Mouse (Mus musculus): Measurements from ENCODE around the gene Sec61a2.

Gene Sec61a2

DNA sequence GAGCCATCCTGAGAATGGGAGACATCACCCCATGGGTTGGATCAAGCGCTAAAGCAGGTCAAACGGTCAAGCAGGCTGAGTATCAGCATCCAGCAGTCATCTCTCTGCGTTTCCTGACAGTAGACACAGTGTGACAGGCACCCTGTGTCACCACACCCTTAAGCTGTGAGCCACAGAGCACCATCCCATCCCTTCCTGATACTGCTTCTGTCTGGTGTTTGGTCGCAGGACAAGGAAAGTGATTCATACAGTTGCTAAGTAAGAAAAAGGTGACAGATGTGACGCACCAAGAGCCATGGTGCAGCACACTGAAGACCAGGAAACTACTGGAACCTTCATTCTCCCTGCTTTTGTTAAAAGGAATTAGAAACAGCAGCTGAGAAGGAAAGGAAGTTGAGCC is 6.4 kb downstream of the Sec61a2 start:
- 62% methylated on average over 5 of the region's 5 CpGs for WGBS

DNA sequence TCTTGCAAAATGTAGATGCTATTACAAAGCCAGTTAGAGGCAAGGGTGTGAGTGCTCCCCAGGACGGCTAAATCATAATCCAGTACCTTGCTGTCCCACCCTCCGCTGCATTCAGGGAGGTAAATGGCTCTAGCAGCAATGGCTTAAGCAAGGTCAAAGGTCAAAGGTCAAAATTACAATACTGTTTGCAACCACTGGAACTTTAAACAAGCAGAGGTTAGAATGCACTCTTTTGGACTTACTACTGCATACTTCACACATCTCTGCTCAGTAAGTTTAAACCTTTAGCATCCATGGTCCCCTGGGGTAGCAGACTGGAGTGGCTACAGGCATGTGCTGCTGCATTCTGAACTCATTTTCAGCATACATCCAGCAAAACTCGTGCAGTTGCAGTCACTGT is 17.8 kb downstream of the Sec61a2 start:
- WGBS: 87% methylated on average over 3 of the region's 3 CpGs

DNA sequence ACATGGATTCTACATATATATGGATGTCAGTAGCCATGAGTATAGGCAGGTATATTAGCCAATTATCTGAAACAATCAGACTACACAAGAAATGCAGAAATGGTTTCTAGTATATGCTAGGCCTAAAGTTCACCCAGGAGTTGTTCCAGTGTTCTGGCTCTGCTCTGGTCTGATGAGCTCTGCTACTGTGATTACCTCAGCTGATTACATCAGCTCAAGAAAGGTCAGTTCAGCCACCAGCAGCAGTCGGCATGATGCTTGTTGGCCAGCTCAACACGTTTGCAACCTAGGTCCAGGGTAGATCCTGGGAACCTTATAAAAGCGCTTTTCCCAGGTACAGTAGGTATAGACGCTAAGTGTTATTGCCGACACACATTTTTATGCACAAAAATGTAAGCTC is 25.5 kb downstream of the Sec61a2 start:
- 91% methylated on average over 5 of the region's 5 CpGs for WGBS

DNA sequence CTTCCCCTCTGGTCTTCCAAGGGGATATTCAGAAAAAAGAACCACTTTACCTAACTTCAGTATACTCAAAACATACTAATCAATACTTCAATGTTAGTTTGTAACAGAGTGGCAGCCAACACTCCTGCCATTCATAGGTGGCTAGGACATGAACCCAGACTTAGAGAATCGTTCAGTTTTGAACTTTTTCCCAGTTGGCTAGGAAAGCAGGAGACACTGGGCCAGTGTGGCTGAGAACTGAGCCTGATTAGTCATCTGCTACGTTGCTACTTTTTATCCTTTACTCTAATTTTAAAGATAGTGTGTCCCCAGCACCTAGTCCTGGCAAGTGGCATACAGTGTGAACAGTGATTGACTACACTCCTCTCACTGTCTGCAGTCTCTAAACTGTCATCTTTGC is 27.6 kb downstream of the Sec61a2 start:
- WGBS: 23% methylated on average over 2 of the region's 2 CpGs

DNA sequence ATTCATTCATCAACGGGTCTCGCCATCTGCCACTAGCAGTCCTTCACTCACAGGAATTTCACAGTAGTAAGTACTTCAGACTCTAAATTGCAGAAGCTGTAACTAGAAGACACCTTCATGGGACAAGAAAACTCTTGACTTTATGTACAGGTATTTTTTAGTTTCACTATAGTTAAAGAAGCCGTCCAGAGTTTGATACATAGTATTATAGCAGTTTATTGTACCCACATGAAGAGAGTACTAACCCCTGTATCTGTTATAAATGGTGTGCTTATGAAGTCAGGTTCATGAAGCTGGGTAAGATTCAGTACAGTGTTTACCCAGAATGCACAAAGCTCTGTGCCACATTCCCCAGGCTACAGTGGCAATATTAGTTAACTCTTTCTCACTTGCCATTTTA is 32.4 kb downstream of the Sec61a2 start, which contains the start of gene Gm13199:
Gm13199 (minus strand) TSS at position 101 of the 400 bp plus-strand sequence.
- 84% methylated on average over 3 of the region's 3 CpGs for WGBS

DNA sequence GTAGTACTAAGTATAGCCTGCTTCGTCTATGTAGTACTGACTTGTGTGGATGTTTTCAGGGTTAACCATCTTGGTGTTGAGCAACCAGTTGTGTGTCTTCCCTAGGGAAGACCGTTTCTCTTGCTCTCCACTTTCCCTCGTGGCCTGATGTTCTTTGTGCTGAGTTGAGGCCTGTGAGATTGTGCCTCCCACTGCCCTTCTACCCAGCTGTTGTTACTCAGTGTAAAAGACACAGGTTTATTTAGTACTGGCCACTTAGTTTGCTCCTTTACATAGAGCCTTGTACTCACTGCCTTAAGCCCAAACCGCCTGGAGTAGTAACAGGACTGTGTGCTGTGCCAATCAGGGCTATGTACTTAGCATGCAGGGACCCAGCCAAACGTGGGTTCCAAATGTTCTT is 43.4 kb downstream of the Sec61a2 start:
- WGBS: 70% methylated on average over 5 of the region's 5 CpGs

DNA sequence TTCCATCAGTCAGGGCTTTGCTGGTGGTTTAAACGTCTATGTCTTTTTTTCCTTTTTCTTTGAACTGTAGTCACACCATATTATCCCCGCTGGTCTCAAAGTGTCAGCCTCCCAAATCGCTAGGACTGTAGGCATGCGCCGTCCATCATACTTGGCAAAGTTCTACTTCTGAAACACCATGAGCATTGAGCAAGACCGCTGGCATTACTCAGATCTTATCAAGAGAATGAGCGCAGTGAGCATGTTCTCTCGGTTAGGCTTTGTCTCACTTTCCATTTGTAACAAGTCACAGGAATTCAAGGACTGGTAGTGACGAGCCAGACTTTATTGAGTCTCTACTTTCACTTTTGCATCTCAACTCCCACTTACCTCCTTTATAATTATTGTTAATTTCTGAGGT is 44.1 kb downstream of the Sec61a2 start:
- 91% methylated on average over 9 of the region's 9 CpGs for WGBS

DNA sequence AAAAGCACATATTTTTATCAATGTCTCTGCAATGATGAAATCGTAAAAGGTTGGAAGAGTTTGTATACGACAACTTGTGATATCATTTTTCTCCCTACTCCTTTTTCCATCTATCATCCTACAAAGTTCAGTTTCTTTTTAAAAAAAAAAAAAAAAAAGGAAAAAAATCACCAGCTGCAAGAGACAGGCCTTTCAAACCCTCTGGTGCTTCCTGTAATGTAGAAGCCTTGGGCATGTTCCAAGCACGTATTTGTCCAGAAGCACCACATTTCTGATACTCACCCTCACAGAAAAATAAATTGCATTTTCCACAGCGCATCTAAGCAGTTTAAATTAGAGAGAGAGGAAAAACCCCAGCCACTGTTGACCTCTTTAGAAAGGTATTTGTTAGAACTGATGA is 49.4 kb downstream of the Sec61a2 start:
- WGBS: 12% methylated on average over 4 of the region's 4 CpGs

DNA sequence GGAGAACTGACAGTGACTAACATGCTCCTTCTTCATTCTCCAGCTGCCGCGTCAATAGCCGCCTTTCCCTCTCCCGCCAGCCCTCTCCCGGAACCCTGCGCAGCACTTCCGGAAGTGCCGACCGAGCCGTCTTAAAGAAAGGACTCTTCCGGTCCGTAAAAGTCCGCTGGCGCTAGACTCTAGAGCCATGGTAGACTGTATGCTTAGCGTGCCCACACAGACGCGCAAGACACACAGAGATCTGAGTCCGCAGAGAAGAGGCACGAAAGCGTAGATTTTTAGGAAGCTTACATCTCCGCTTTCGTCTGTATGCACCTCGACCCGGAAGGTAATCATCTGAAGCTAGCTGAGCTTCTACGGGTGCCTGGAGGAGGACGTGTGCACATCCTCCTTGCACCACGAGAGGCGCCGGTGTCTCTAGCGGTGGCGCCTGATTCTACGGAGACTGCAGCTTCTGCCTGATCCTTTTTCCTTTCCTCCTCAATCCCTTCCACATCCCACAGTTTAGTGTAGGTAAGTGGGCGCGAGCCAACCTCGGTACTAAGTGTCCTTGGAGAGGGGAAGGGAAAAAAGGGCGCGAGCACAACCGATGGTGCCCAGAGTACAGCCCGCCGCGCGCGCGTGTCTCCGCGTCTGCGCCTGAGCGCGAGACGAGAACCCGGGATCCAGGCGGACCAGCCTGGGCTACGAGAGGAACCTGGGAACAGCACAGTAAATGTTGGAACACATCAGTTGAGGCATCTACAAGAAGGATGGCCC is 50.2 kb downstream of the Sec61a2 start, which contains the start of the genes Nudt5 and Cdc123:
Nudt5 (plus strand) TSS at position 147 of the 759 bp plus-strand sequence.
Cdc123 (minus strand) TSS at position 292 of the 759 bp plus-strand sequence.
- WGBS: under 1% methylated on average over 53 of the region's 53 CpGs

DNA sequence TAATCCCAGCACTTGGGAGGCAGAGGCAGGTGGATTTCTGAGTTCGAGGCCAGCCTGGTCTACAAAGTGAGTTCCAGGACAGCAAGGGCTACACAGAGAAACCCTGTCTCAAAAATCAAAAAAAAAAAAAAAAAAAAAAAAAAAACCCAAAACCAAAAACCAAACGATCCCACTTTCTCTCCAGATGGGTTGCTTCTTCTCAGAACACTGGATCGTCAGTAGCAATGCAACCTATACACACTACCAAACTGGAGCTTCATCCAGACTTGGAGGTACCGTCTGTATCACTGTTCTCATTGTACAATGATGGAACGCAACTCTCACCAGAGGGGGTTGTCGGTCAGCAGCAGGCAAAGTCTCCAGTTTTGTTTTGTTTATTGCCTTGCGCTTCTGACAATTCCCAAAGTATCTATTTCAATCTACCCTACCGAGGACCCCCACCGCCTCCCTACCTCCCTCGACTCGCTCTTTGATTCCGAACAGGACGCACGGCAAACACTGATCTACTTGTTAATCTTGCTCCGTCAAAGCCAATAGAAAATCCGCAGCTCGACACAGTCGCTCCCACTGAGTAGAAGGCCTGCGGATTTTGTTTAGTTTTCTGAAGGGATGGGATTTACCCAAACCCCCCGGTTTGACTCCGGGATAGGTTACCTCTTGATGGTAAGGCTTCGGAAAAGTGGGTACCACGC is 50.9 kb downstream of the Sec61a2 start:
- WGBS: 3% methylated on average over 23 of the region's 23 CpGs

DNA sequence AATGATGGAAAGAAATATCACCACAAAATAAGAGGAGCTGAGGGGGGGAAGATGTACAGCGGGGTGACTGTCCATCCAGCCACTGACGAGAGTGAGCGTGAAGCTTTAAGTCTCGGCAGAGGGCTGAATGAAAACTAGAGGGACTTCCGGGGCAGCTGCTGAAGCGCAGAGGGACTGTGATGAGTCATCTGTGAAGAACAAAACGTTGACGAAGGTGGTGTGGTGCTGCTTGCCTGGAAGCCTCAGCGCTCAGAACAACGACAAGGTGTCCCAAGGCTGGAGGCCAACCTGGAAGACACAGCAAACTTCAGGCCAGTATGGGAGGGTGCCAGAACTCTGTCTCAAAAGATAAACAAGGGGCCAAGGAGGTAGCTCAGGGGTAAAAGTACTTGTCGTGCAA is 54.4 kb downstream of the Sec61a2 start:
- 93% methylated on average over 11 of the region's 11 CpGs for WGBS

DNA sequence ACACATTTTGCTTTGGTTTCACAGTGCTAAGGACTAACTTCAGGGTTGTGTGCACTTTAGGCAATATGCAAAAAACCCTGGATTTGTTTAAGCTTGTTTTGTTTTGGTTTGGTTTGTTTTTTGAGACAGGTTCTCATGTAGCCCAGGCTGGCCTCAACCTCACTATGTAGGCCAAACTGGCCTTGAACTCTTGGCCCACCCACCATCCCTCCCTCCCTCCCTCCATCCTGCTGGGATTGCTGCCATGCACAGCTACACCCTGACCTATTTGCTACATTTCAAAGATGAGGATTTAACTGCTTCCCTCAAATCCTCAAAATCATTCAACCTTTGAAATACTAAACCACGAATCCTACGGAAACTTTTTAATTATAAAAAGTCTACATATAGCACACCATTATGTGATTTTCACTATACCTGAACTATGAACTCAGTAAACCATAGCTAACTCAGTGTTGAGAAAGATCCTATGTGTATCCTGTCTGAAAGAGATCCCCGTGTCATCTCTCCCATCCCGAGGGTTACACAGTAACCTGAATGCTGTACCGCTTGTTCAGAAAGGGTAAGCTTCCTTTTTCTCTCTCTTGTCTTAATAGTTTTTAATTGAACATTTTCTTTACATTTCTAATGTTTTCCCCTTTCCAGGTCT is 69.8 kb downstream of the Sec61a2 start:
- WGBS: 95% methylated on average over 5 of the region's 5 CpGs

DNA sequence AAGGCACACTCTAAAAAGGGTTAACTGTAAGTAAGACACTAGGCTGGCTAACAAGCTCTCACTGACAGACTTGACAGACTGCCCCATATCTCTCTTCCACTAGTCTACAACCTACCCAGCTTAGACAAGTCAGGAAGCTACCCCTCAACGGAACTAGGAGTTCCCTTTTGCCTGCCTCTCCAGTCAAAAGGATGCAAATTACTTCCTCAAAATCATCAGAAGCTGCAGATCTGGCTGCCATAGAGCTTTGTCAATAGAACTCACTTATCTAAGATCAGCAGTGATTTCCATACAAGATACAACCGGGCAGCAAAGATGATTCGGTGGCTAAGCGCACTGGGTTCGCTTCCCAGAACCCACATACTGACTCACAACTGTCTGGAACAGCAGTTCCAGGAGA is 70.5 kb downstream of the Sec61a2 start:
- 75% methylated on average over 5 of the region's 5 CpGs for WGBS

DNA sequence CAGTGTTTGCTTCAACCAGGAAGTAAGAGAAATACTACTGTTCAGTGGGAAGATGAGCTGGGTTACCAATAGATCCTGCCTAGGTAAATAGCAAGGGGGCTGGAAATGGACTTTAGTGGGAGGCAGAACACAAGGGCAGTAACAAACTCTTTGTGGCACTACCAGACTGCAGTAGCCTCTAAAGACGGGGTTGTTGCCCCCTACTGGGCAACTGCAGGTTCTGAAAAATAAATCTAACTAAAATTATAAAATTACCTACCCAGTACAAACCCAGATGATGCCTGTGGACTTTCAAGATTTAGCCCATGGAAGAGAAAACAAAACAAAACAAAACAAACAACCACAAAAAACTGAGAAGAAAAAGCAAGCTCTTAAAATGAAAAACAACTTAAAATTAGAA is 71.0 kb downstream of the Sec61a2 start:
- 3% methylated on average over 1 of the region's 1 CpGs for WGBS

DNA sequence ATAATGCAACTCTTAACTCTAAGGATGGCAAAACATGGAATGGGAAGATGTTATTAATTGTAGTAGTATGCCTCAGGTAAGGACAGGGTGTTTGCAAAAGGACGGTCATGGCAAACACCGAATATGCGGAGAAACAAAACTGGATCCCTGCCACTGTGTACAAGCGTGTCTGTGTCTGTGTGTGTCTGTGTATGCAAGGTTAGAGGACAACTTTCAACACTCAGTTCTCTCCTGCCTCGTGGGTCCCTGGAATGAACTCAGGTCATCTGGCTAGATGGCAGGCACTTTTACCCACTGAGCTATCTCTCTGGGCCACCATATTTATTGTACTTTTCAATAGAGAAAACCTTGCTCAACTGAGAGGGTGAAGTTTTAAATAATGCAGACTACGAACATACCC is 72.8 kb downstream of the Sec61a2 start:
- 94% methylated on average over 6 of the region's 6 CpGs for WGBS

DNA sequence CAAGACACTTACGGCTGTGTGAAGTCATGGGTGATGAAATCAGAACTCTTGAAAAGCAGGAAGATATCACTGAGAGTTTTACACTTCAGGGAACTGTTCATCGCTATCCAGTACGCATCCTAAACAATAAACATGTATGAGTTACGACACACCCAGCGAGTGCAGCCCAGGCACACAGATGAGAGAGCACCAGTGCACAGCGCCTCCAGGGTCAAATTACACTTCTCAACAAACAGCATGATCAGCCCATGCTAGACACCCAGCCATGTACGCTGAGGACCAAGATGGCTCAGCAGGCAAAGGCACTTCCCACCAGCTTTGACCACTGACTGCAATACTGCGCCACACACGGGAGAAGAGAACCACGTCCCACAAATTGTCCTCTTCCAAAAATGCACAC is 74.0 kb downstream of the Sec61a2 start:
- whole genome bisulfite sequencing: 96% methylated on average over 10 of the region's 10 CpGs
